Mouse (Mus musculus) gastrocnemius, postnatal 10 days (tissue): ENCODE data around the gene Wipf2. TPM values are rescaled to one million over a fixed set of nuclear protein-coding genes. Genes with fewer than 3 reads are reported as not detected.

Experiments used
- DNase-seq: peaks from one replicate; pipeline ENCODE4 v3.0.0; 2021; ENCODE audit warnings: mixed read lengths
- total RNA-seq, 2 experiments: library from RNA; stranded (reverse); gene quantifications; 2 replicates each; pipeline ENCODE4 v1.2.3; 2021

Gene Wipf2
- total RNA-seq, 2 experiments from 2014 or later, result 6.3 to 9.0 TPM

- DNase-seq, result no peak
These were observed 80.5 kb downstream of the Wipf2 start for GRCm38 (mm10) chr11:98943741-98944461.

GRCm38 (mm10) chr11:98944897-98945604 lies 81.6 kb downstream of the Wipf2 start:
- DNase-seq, result no peak

GRCm38 (mm10) chr11:98945605-98945977 lies 82.2 kb downstream of the Wipf2 start:
- DNase-seq, result no peak

- no peak for DNase-seq
These were observed 84.6 kb downstream of the Wipf2 start for GRCm38 (mm10) chr11:98947969-98948569.

- no peak for DNase-seq
These were observed 86.0 kb downstream of the Wipf2 start for GRCm38 (mm10) chr11:98949242-98949957.

- DNase-seq, result peak; percentile 70
These were observed 86.6 kb downstream of the Wipf2 start for GRCm38 (mm10) chr11:98949958-98950460.

GRCm38 (mm10) chr11:98950484-98950883 lies 87.0 kb downstream of the Wipf2 start:
- no peak for DNase-seq

GRCm38 (mm10) chr11:98951026-98951906 lies 87.8 kb downstream of the Wipf2 start:
- DNase-seq, result peak; percentile 96

- no peak for DNase-seq
These were observed 88.7 kb downstream of the Wipf2 start for GRCm38 (mm10) chr11:98952111-98952510.

- DNase-seq, result no peak
These were observed 89.3 kb downstream of the Wipf2 start for GRCm38 (mm10) chr11:98952736-98953135.

- DNase-seq, result no peak
These were observed 89.9 kb downstream of the Wipf2 start for GRCm38 (mm10) chr11:98953361-98953760.

GRCm38 (mm10) chr11:98953835-98954320 lies 90.4 kb downstream of the Wipf2 start:
- no peak for DNase-seq

- DNase-seq, result peak; percentile 89
These were observed 90.9 kb downstream of the Wipf2 start for GRCm38 (mm10) chr11:98954373-98954772.

Other genes starting within 250 kb of the Wipf2 start
- 10 to 100 TPM in 1 of 2 experiments, 1 to 10 TPM in 1; 8.2 to 10.3 TPM for gene Gm12355, start 238.0 kb upstream of the Wipf2 start, total RNA-seq
- gene Gsdma3, start 237.3 kb upstream of the Wipf2 start, total RNA-seq, result under 1 TPM; 0.45 to 0.47 TPM
- gene Gsdma2, start 216.9 kb upstream of the Wipf2 start, total RNA-seq, result not detected
- gene Gsdma, start 199.3 kb upstream of the Wipf2 start, total RNA-seq, result not detected
- 100 to 1,000 TPM; 112 to 113 TPM for gene Psmd3, start 181.1 kb upstream of the Wipf2 start, total RNA-seq
- not detected for gene Csf3, start 162.4 kb upstream of the Wipf2 start, total RNA-seq
- gene Med24, start 134.2 kb upstream of the Wipf2 start, total RNA-seq, result 10 to 100 TPM; 47.8 to 52.5 TPM
- gene Thra, start 123.0 kb upstream of the Wipf2 start, total RNA-seq, result 100 to 1,000 TPM; 149 to 169 TPM
- 10 to 100 TPM; 42.4 to 58.7 TPM for gene Nr1d1, start 88.3 kb upstream of the Wipf2 start, total RNA-seq
- 10 to 100 TPM; 62.6 to 74.1 TPM for gene Msl1, start 68.1 kb upstream of the Wipf2 start, total RNA-seq
- 10 to 100 TPM; 19.1 to 26.2 TPM for gene Casc3, start 58.7 kb upstream of the Wipf2 start, total RNA-seq
- 1 to 10 TPM; 1.9 to 2.6 TPM for gene Rapgefl1, start 26.9 kb upstream of the Wipf2 start, total RNA-seq
- 1 to 10 TPM; 2.3 to 3.5 TPM for gene Cdc6, start 44.2 kb downstream of the Wipf2 start, total RNA-seq
- 10 to 100 TPM; 22.6 to 31.5 TPM for gene Rara, start 64.2 kb downstream of the Wipf2 start, total RNA-seq
- gene Gjd3, start 119.4 kb downstream of the Wipf2 start, total RNA-seq, result not detected
- 10 to 100 TPM; 33.9 to 43.9 TPM for gene Top2a, start 160.6 kb downstream of the Wipf2 start, total RNA-seq
- gene Igfbp4, start 177.6 kb downstream of the Wipf2 start, total RNA-seq, result 100 to 1,000 TPM; 172 to 198 TPM
- gene Tns4, start 225.7 kb downstream of the Wipf2 start, total RNA-seq, result not detected